Comparison of ENCODE assay signal across 8 mouse cellular contexts in the genomic region with DNA sequence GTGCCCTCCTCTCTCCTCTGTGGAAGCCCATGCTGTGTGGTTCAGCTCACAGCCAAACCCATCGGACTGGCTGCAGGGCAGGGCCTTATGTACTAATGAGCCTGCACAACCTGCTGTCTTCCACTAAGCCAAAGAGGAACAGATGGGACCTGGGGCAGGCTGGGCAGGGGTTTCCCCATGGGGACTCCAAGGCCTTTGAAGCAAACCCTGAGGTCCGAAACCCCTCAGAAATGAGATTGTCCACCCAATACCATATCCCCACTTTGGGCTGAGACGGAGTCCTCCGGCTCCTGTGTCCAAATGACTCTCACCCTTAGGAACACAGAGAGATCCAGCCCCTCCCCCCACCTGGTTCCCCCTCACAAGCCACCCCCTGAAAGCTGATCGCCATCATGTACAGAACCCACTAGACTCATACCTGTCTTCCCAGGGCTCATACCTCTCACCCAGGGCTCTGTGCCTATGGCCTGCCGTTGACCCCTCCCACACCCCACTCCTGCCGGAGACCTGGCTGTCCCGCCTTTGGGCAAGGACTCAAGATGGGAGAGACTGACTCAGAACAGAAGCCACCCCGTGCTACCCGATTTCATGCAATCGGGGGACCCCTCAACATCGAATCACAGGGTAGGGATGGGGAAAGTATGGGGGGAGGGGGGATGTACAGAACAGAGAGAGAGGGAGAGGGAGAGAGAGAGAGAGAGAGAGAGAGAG. TPM values are rescaled to one million over a fixed set of nuclear protein-coding genes. Genes with fewer than 3 reads are reported as not detected.
A peak's percentile ranks its signal among the peaks of the same experiment; 100 is the strongest.
DNase-seq lines count a peak whose midpoint lies in the region; ATAC-seq lines count a peak whose summit lies in the region.

No protein-coding gene starts in this region.

- peak; percentile 53; the same call in 1 of the 2 replicates for ATAC-seq in lung, embryonic 15.5 days (ENCODE audit: borderline replicate concordance, extremely low read depth, low FRiP score, low TSS enrichment)
- ATAC-seq in heart, embryonic 11.5 days (replicated peaks; ENCODE audit: insufficient number of reproducible peaks, low FRiP score, low TSS enrichment), result peak; percentile 46; the same call in 1 of the 2 replicates
- ATAC-seq in limb, embryonic 15.5 days (ENCODE audit: insufficient number of reproducible peaks, low FRiP score, low TSS enrichment, low read depth), result peak; percentile 48; the same call in 1 of the 2 replicates
- ATAC-seq in neural tube, embryonic 15.5 days (ENCODE audit: low FRiP score), result peak; percentile 66

- H3K27me3 ChIP-seq in lung, embryonic 15.5 days, result no peaks in the 10 kb centered on the region
- no peaks in the 10 kb centered on the region for H3K27me3 ChIP-seq in heart, embryonic 11.5 days (ENCODE audit: control insufficient read depth, insufficient read depth, low read length)
- no peaks in the 10 kb centered on the region for H3K27me3 ChIP-seq in limb, embryonic 15.5 days
- H3K27me3 ChIP-seq in neural tube, embryonic 15.5 days (replicated peaks), result no peaks in the 10 kb centered on the region

- H3K4me1 ChIP-seq in lung, embryonic 15.5 days, result peaks cover 29% of the 10 kb centered on the region
- H3K4me1 ChIP-seq in heart, embryonic 11.5 days (ENCODE audit: control insufficient read depth, insufficient read depth, low read length), result peaks cover 11% of the 10 kb centered on the region
- H3K4me1 ChIP-seq in limb, embryonic 15.5 days, result peaks cover 31% of the 10 kb centered on the region
- peaks cover 54% of the 10 kb centered on the region for H3K4me1 ChIP-seq in neural tube, embryonic 15.5 days

- whole genome bisulfite sequencing in lung, embryonic 15.5 days, result 7% methylated on average over 12 of the region's 12 CpGs
- WGBS in heart, embryonic 11.5 days (ENCODE audit: insufficient replicate concordance), result 12% methylated on average over 12 of the region's 12 CpGs
- WGBS in limb, embryonic 15.5 days, result 11% methylated on average over 12 of the region's 12 CpGs
- 2% methylated on average over 12 of the region's 12 CpGs for WGBS in neural tube, embryonic 15.5 days

- DNase-seq in lung, postnatal 14 days, result no peak
- DNase-seq in cerebellum, adult 9-11 months, result peak; percentile 93
- DNase-seq in thymus, postnatal 25 days, result no peak
- no peak for DNase-seq in ovary, postnatal 36 days (ENCODE audit: low spot score)

- peak overlapping the region; percentile 87 for H3K27ac ChIP-seq in lung, embryonic 15.5 days
- H3K27ac ChIP-seq in heart, embryonic 11.5 days (ENCODE audit: low read depth, low read length), result peak overlapping the region; percentile 88
- peak overlapping the region; percentile 87 for H3K27ac ChIP-seq in limb, embryonic 15.5 days
- peak overlapping the region; percentile 97 for H3K27ac ChIP-seq in neural tube, embryonic 15.5 days (replicated peaks)

- H3K36me3 ChIP-seq in lung, embryonic 15.5 days, result no peaks in the 10 kb centered on the region
- peaks cover 2% of the 10 kb centered on the region; the same call in 1 of the 2 replicates for H3K36me3 ChIP-seq in heart, embryonic 11.5 days (ENCODE audit: control insufficient read depth, insufficient read depth, low read length)
- H3K36me3 ChIP-seq in limb, embryonic 15.5 days, result no peaks in the 10 kb centered on the region
- H3K36me3 ChIP-seq in neural tube, embryonic 15.5 days, result no peaks in the 10 kb centered on the region

- H3K4me2 ChIP-seq in lung, embryonic 15.5 days, result peak overlapping the region; percentile 80
- H3K4me2 ChIP-seq in heart, embryonic 11.5 days, result peak overlapping the region; percentile 83
- H3K4me2 ChIP-seq in limb, embryonic 15.5 days, result peak overlapping the region; percentile 73
- H3K4me2 ChIP-seq in neural tube, embryonic 15.5 days, result peak overlapping the region; percentile 77

- H3K4me3 ChIP-seq in lung, embryonic 15.5 days, result peak overlapping the region; percentile 79
- H3K4me3 ChIP-seq in heart, embryonic 11.5 days (ENCODE audit: low read depth, low read length), result peak overlapping the region; percentile 66
- H3K4me3 ChIP-seq in limb, embryonic 15.5 days, result peak overlapping the region; percentile 75
- H3K4me3 ChIP-seq in neural tube, embryonic 15.5 days (replicated peaks), result peak overlapping the region; percentile 72

- peak overlapping the region; percentile 88 for H3K9ac ChIP-seq in lung, embryonic 15.5 days
- H3K9ac ChIP-seq in heart, embryonic 11.5 days (ENCODE audit: low read depth, low read length), result peak overlapping the region; percentile 90
- peak overlapping the region; percentile 72 for H3K9ac ChIP-seq in limb, embryonic 15.5 days
- H3K9ac ChIP-seq in neural tube, embryonic 15.5 days (replicated peaks), result peak overlapping the region; percentile 95

- H3K9me3 ChIP-seq in lung, embryonic 15.5 days, result no peaks in the 10 kb centered on the region
- H3K9me3 ChIP-seq in heart, embryonic 11.5 days (replicated peaks; ENCODE audit: control insufficient read depth, low read length), result no peaks in the 10 kb centered on the region
- no peaks in the 10 kb centered on the region for H3K9me3 ChIP-seq in limb, embryonic 15.5 days
- no peaks in the 10 kb centered on the region for H3K9me3 ChIP-seq in neural tube, embryonic 15.5 days (replicated peaks)

RNA-seq across cellular contexts. Expression of gene Arhgef10l, which starts 17.9 kb away (rescaled TPM):
- polyA plus RNA-seq in lung, embryonic 15.5 days (2015; fragmentation: Nextera tagmentation; extraction: Ambion mirVana), result 14.8 and 16.6 TPM in 2 replicates
- 9.7 and 12.9 TPM in 2 replicates for polyA plus RNA-seq in heart, embryonic 11.5 days (2014; fragmentation: Nextera tagmentation; extraction: Ambion mirVana)
- polyA plus RNA-seq in limb, embryonic 15.5 days (2015; fragmentation: Nextera tagmentation; extraction: Ambion mirVana), result 22.4 and 23.0 TPM in 2 replicates
- 23.6 and 26.4 TPM in 2 replicates for polyA plus RNA-seq in neural tube, embryonic 15.5 days (2015; fragmentation: Nextera tagmentation; extraction: Ambion mirVana)

RNA-seq across cellular contexts. Expression of gene Rcc2, which starts 52.5 kb away (rescaled TPM):
- 58.0 and 58.8 TPM in 2 replicates for polyA plus RNA-seq in lung, embryonic 15.5 days (2015; fragmentation: Nextera tagmentation; extraction: Ambion mirVana)
- 23.3 and 24.6 TPM in 2 replicates for polyA plus RNA-seq in heart, embryonic 11.5 days (2014; fragmentation: Nextera tagmentation; extraction: Ambion mirVana)
- 31.0 and 32.5 TPM in 2 replicates for polyA plus RNA-seq in limb, embryonic 15.5 days (2015; fragmentation: Nextera tagmentation; extraction: Ambion mirVana)
- 16.7 and 16.8 TPM in 2 replicates for polyA plus RNA-seq in neural tube, embryonic 15.5 days (2015; fragmentation: Nextera tagmentation; extraction: Ambion mirVana)
